Mouse (Mus musculus): ENCODE measurements around the gene Mob2.

Gene Mob2

DNA sequence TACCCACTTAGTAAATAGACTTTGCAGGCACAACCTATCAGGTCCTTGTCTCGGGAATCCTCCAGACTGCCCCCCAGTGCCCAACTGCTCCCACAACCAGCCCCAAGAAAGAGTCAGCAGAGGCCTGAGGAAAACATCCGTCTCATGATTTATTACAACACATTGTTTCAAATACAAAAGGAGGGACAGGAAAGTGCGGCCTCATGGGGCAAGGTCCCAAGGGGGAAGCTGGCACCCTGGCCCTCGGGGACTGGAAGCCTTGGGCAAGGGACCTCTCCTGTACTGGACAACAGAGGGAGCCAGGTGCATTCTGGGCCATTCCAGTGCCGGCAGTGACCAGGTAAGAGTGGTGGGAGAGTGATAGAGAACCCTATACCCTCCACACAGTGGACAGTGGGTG is 18.5 kb upstream of the Mob2 start:
- DNase-seq (ENCODE audit: low spot score): no peak

GRCm38 (mm10) chr7:142077138-142077537 is 16.3 kb upstream of the Mob2 start:
- no peak for DNase-seq (ENCODE audit: low spot score)

GRCm38 (mm10) chr7:142074146-142074886 is 13.5 kb upstream of the Mob2 start:
- DNase-seq (ENCODE audit: low spot score): no peak

- DNase-seq (ENCODE audit: low spot score): no peak
These were observed 10.9 kb upstream of the Mob2 start for GRCm38 (mm10) chr7:142071717-142072116.

GRCm38 (mm10) chr7:142071212-142071578 is 10.3 kb upstream of the Mob2 start:
- DNase-seq (ENCODE audit: low spot score): no peak

DNA sequence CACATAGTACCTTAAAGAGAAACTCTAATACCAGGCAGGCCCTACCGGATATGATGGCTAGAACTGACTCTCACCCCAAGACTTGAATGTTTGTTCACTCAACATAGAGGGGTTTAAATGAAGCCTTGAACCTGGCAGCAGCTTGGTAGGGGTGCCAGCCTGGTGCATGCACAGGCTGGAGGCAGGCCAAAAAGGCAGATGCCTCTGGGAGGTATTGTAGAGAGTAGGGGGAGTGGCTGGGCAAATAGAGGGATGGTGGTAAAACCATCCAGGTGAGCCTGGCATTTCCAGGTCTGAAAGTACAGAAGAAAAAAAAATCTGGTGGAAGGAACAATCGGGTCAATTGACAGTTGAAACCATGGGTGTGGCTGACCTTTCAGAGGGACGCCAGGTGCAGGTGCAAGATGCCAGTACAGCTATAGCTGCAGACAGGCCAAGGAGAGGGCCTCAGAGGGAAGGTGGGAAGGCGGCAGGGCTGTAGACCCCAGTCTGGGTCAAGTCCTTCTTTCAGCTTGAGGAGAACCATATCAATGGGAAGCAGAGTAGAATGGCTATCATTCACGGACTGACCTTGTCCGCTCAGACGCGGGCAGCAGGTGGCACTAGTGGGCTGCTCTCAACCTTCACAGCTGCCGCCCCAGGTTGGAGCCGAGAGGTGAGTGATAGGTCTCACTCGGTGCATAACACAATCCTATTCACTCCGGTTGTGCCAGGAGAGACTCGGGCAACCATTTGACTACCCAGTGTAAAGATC is 9.8 kb upstream of the Mob2 start:
- DNase-seq (ENCODE audit: low spot score): peak; percentile 85

DNA sequence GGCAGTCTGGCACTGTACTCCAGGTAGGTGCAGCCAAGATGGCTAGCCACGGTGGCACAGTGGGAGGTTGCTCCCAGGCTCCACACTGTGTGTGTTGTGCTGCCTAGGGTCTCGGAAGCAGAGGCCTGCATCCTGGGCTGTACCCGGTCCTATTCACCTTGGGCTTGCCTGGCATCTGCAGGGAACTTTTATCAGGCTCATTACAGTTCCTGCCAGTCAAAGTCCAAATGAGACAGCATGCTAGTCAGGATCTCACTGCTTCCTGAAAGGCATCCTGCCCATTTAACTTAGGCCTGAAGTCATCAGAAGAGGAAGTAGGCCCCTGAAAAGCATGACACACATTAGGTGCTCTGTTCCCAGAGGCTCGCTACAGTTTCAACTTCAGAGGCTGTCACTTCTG is 7.6 kb upstream of the Mob2 start:
- no peak for DNase-seq (ENCODE audit: low spot score)

DNA sequence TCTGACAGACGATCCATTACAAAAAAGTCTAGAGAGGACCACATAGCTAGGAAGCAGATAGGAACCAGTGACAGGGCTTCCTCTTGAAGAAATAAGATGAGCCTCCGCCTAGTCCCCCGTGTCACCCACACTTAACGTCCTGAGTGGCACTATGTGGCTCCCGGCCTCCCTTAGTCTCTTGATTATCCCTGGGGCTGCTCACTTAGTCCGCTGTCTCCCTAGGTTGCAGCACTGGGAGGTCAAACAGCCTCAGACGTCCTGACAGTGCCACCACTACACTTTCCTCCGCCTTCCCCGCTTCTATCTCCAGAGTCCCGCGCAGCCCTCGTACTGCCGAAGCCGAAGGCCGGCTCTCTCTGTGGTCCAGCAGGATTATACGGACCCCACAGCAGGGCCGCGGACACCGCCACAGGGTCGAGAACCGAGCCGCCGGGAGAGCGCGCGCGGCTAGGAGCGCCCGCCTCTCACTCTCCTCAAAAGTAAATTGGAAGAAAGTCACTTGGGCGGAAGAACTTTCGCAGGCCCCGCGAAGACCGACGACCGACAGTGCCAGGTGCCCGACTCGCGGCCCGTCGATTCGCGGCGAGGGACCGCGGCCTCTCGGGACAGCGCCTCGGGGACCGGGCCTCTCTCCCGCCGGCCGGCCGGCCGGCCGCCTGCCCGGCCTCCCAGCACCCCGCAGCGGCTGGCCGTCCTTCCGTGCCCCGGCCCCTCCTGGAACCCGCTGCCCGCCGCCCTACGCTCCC is 507 bp downstream of the Mob2 start:
- peak; percentile 30 for DNase-seq (ENCODE audit: low spot score)

DNA sequence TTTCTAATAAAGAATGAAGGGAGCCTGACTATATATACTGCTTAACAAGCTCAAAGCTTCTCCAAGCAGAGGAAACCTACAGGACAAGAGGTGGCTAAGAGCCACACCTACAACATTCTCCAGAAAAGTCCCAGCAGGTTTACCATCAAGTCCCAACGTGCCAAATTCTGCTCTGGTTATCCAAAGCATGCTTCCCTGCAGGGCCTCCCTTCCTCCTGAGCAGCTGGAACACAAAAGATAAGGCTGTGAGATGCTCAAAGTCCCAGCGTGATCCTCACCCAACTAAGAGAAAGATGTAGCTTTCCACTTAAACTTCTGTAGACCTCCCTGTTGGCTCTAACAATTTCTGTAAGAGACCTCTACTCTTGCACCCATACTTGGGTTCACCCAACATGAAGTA is 1.8 kb downstream of the Mob2 start:
- no peak for DNase-seq (ENCODE audit: low spot score)

- no peak for DNase-seq (ENCODE audit: low spot score)
These were observed 3.7 kb downstream of the Mob2 start for GRCm38 (mm10) chr7:142057121-142057520.

DNA sequence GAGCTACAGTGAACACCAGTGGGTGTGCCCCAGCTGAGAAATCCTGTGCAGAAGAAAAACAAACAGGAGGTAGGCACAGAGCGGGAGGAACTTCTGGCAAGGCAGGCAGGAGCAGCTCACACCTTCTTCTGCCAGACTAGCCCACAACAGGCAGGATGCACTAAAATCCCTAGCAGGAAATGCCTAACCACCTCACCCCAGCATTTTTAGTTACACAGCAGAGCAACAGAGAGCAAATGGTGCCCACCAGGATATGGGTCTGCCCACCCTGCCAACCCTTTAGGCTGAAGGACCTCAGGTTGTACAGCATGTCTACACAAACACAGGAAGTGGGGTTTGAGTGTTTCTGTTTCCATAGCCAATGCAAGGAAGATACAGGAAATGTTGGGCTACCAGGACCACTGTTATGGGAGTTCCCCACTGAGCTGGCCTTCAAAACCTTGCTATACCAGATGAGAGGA is 4.2 kb downstream of the Mob2 start:
- DNase-seq (ENCODE audit: low spot score): no peak

- no peak for DNase-seq (ENCODE audit: low spot score)
These were observed 5.4 kb downstream of the Mob2 start for GRCm38 (mm10) chr7:142055431-142055830.

GRCm38 (mm10) chr7:142050536-142050935 is 10.3 kb downstream of the Mob2 start:
- no peak for DNase-seq (ENCODE audit: low spot score)

DNA sequence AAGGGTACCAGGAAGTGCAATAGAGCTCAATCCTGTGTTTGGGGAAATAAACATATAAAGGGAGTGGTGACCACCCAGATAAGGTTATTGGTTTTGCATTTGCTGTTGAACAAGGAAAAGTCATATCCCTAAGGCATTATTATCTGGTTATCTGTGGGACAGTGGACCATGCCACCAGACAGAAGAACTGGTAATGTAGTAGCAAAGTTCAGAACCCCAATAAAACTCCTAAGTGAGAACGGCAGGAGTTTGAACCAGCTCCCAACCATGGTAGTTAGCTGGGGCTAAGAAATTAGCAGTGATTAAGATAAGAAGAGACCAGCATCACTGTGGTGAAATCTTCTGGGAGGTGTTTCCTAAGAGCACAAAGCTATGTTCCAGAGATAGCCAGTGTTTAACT is 14.9 kb downstream of the Mob2 start:
- DNase-seq (ENCODE audit: low spot score): no peak

GRCm38 (mm10) chr7:142045344-142045743 is 15.5 kb downstream of the Mob2 start:
- DNase-seq (ENCODE audit: low spot score): peak; percentile 49

DNA sequence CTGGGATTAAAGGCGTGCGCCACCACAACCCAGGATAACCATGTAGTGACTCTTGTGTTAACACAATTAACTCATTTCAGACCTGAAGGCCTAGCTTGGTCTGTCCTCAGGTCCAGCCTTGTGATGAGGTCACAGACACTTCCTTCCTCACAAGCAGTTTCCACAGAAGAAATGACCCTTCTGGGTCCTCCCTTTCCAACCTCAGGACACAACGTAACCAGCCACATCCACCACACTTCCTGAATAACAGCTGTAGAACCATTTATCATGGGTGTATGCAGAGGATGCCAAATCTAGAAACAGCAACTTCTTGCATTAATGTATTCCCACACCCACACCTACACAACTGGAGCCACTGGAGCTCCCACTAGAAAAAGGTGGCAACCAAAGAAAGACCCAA is 20.1 kb downstream of the Mob2 start:
- DNase-seq (ENCODE audit: low spot score): no peak

GRCm38 (mm10) chr7:142037553-142038170 is 23.2 kb downstream of the Mob2 start:
- peak; percentile 74 for DNase-seq (ENCODE audit: low spot score)

- DNase-seq (ENCODE audit: low spot score): no peak
These were observed 25.6 kb downstream of the Mob2 start for GRCm38 (mm10) chr7:142035048-142035811.

DNA sequence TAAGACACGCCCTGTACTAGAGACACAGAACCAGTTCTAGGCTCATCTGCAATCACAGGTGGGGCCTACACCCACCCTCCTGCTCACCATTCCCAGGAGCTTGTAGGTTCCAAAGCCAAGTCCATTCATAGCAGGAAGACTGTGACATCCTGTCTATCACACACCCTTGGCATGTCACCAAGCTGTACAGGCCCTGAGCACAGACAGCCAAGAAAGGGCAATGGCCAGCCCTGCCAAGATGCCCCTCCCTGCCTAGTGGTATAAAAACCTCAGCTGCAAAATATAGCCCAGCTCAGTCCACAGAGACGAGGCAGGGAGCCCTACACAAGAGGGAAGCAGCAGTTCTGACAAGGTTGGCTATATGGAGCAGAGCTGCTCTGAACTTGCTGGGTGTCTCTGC is 26.7 kb downstream of the Mob2 start:
- no peak for DNase-seq (ENCODE audit: low spot score)

DNA sequence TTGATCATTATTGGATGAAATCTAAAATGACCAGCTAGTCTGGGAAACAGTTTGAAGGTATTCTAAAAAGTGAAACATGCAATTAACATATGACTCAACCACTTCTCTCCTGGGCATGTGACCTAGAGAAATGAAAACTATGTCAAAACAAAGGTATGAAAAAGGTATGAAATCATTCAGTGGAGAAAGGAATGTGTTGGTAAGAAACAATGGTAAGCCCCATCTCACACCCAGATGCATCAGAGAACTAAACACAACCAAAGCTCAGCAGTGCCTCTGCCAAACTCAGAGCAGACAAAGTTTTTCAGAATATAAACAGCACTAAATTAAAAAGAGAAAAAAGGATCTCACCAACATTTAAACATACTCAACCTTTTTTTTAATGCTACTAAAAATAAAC is 30.8 kb downstream of the Mob2 start:
- DNase-seq (ENCODE audit: low spot score): no peak

- no peak for DNase-seq (ENCODE audit: low spot score)
These were observed 34.9 kb downstream of the Mob2 start for GRCm38 (mm10) chr7:142025926-142026325.

DNA sequence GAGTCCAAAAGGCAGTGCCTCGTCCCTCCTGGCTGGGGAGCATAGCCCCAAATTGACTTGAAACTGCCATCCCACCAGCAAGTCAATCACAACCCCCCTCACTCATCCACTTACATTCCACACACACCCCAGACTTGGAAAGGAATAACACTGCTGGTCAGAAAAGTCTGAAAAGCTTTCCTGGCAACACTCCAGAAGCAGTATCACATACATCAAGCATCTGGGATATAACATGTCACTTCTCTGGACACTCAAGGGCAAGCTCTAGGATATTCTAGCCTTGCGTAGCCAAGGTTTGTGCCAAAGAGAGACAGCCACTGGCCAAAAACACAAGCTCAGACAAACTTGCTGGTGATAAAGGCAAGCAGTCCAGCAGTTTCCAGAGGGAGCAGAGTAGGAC is 35.7 kb downstream of the Mob2 start:
- no peak for DNase-seq (ENCODE audit: low spot score)

All from retina, embryonic 14.5 days (tissue).